Mouse (Mus musculus) ES-Bruce4 (cell line): ENCODE measurements around the gene Pick1. TPM values are rescaled to one million over a fixed set of nuclear protein-coding genes. Genes with fewer than 3 reads are reported as not detected.
"Not testable (repeated sequence)": the region's sequence is repeated elsewhere in the genome, so short reads cannot be mapped to it uniquely, and the experiment has no call there.

Source experiments
- H3K27ac ChIP-seq: 2 replicates; pipeline ENCODE4 v1.5.1; 2012; ENCODE audit warnings: low read length, inconsistent platforms; ENCODE audit not compliant: insufficient read depth
- H3K27me3 ChIP-seq: 2 replicates; pipeline ENCODE4 v1.6.1; 2012; ENCODE audit warnings: mild to moderate bottlenecking, low read length, inconsistent platforms; ENCODE audit not compliant: control insufficient read depth, poor library complexity, insufficient read depth, severe bottlenecking
- H3K36me3 ChIP-seq: 2 replicates; pipeline ENCODE4 v1.6.1; 2012; ENCODE audit warnings: inconsistent platforms, mild to moderate bottlenecking, low read length, moderate library complexity; ENCODE audit not compliant: control insufficient read depth, poor library complexity, insufficient read depth, severe bottlenecking
- H3K4me1 ChIP-seq: one replicate; pipeline ENCODE4 v1.8.1; 2011; ENCODE audit warnings: low read length; ENCODE audit not compliant: control insufficient read depth, insufficient read depth
- H3K4me3 ChIP-seq: 2 replicates; pipeline ENCODE4 v1.5.1; 2011; ENCODE audit warnings: low read depth, mild to moderate bottlenecking, low read length
- H3K9ac ChIP-seq: 2 replicates; pipeline ENCODE4 v1.6.1; 2012; ENCODE audit warnings: low read depth, mild to moderate bottlenecking, inconsistent platforms; ENCODE audit not compliant: poor library complexity, severe bottlenecking
- H3K9me3 ChIP-seq: replicated peaks from 2 replicates; pipeline ENCODE4 v1.6.1; 2012; ENCODE audit warnings: mild to moderate bottlenecking, low read length, inconsistent platforms; ENCODE audit not compliant: control insufficient read depth, poor library complexity, insufficient read depth, severe bottlenecking
- CTCF ChIP-seq: IDR thresholded peaks from one replicate; pipeline ENCODE4 v1.8.1; 2011; ENCODE audit warnings: low read depth, low read length
- EP300 ChIP-seq: IDR thresholded peaks from 2 replicates; pipeline ENCODE4 v1.6.1; 2011; ENCODE audit warnings: low read depth, low read length; ENCODE audit not compliant: insufficient read depth
- POLR2A ChIP-seq: IDR thresholded peaks from one replicate; pipeline ENCODE4 v1.8.1; 2011; ENCODE audit warnings: low read length; ENCODE audit not compliant: insufficient read depth
- polyA plus RNA-seq: library from polyadenylated mRNA; stranded (reverse); fragments of >200 nt; gene quantifications from 2 replicates; pipeline ENCODE4 v1.2.4, GENCODE M21; 2011; ENCODE audit warnings: low read depth; ENCODE audit not compliant: missing spikeins, insufficient read depth, insufficient read length

The Pick1 gene
- polyA plus RNA-seq, 1 experiment = 47.8 TPM

GRCm38 (mm10) chr15:79212750-79213446, 16.1 kb upstream of the Pick1 start:
- peak overlapping the region; percentile 29 for H3K4me3 ChIP-seq

GRCm38 (mm10) chr15:79213591-79213990, 15.4 kb upstream of the Pick1 start:
- Histone ChIP-seq H3K9me3 (no peaks in the 10 kb centered on the region), H3K27ac (no peak overlapping the region; the same call in 1 of the 2 replicates), H3K9ac (peak overlapping the region; percentile 73), H3K36me3 (no peaks in the 10 kb centered on the region), H3K27me3 (no peaks in the 10 kb centered on the region), H3K4me1 (peaks cover 4% of the 10 kb centered on the region), H3K4me3 (no peak overlapping the region; the same call in 1 of the 2 replicates)
- no peak for TF ChIP-seq CTCF

More at GRCm38 (mm10) chr15:79212750-79213446, 16.1 kb upstream of the Pick1 start:
- Histone ChIP-seq H3K27ac (peak overlapping the region; percentile 48), H3K27me3 (no peaks in the 10 kb centered on the region), H3K9me3 (no peaks in the 10 kb centered on the region), H3K4me1 (peaks cover 6% of the 10 kb centered on the region), H3K36me3 (no peaks in the 10 kb centered on the region), H3K9ac (peak overlapping the region; percentile 73)
- TF ChIP-seq POLR2A (no peak), CTCF (no peak), EP300 (no peak)

- Histone ChIP-seq H3K27me3 (no peaks in the 10 kb centered on the region), H3K4me1 (no peaks in the 10 kb centered on the region), H3K9me3 (no peaks in the 10 kb centered on the region), H3K27ac (no peak overlapping the region), H3K36me3 (no peaks in the 10 kb centered on the region), H3K9ac (no peak overlapping the region), H3K4me3 (no peak overlapping the region)
- TF ChIP-seq EP300 = no peak
- TF ChIP-seq POLR2A = no peak
- TF ChIP-seq CTCF = no peak
Measured at GRCm38 (mm10) chr15:79216191-79216590, 12.8 kb upstream of the Pick1 start.

GRCm38 (mm10) chr15:79219572-79219971, 9.4 kb upstream of the Pick1 start:
- Histone ChIP-seq H3K4me3 (no peak overlapping the region), H3K27me3 (no peaks in the 10 kb centered on the region), H3K9me3 (no peaks in the 10 kb centered on the region), H3K36me3 (no peaks in the 10 kb centered on the region), H3K4me1 (peaks cover 4% of the 10 kb centered on the region), H3K27ac (no peak overlapping the region), H3K9ac (no peak overlapping the region)
- TF ChIP-seq EP300 (no peak), CTCF (no peak)

GRCm38 (mm10) chr15:79223641-79224040, 5.3 kb upstream of the Pick1 start:
- Histone ChIP-seq H3K9me3 (no peaks in the 10 kb centered on the region), H3K4me1 (peaks cover 4% of the 10 kb centered on the region), H3K27ac (no peak overlapping the region), H3K36me3 (no peaks in the 10 kb centered on the region), H3K9ac (no peak overlapping the region), H3K27me3 (no peaks in the 10 kb centered on the region), H3K4me3 (no peak overlapping the region)
- TF ChIP-seq EP300 (0 out of 2 replicates have a peak, but pooled peaks have one; percentile 13), CTCF (no peak), POLR2A (no peak)

- Histone ChIP-seq H3K9ac (no peak overlapping the region), H3K27ac (no peak overlapping the region), H3K4me1 (peaks cover 4% of the 10 kb centered on the region), H3K36me3 (no peaks in the 10 kb centered on the region), H3K4me3 (no peak overlapping the region), H3K27me3 (no peaks in the 10 kb centered on the region), H3K9me3 (no peaks in the 10 kb centered on the region)
- TF ChIP-seq CTCF (peak; percentile 89), EP300 (no peak), POLR2A (no peak)
Measured at GRCm38 (mm10) chr15:79224685-79225084, 4.3 kb upstream of the Pick1 start.

GRCm38 (mm10) chr15:79225780-79226179, 3.2 kb upstream of the Pick1 start:
- H3K27me3 ChIP-seq, H3K9ac ChIP-seq, H3K36me3 ChIP-seq, H3K4me3 ChIP-seq, H3K9me3 ChIP-seq, H3K4me1 ChIP-seq, H3K27ac ChIP-seq: not testable (repeated sequence)
